Mouse (Mus musculus): ENCODE measurements at regions not wholly inside any gene's neighbourhood (a gene's known extent, or its start where the extent isn't known, plus 50 kb on each side); places are given as distances from the start of the nearest gene placed in this dataset.

GRCm38 (mm10) chr5:74943737-74944403 is 100.7 kb downstream of the Chic2 start:
- DNase-seq: peak; percentile 75 to 87
- intact Hi-C loops (cut with DNase I): loop anchor here (10.0 kb wide), 2 partner anchors 509 to 629 kb away; no protein-coding TSS in a partner anchor

- DNase-seq: peak in 1 of 2 experiments; percentile 27
- intact Hi-C loops (cut with DNase I): loop anchor here (10.0 kb wide), 2 partner anchors 507 to 627 kb away; no protein-coding TSS in a partner anchor
Measured at GRCm38 (mm10) chr5:74941426-74941825, 103.1 kb downstream of the Chic2 start.

- DNase-seq: no peak
- intact Hi-C loops (cut with DNase I): no loop called here
Measured at GRCm38 (mm10) chr5:74937416-74937940, 107.1 kb downstream of the Chic2 start.

- intact Hi-C loops (cut with DNase I): no loop called here
- DNase-seq: no peak
Measured at GRCm38 (mm10) chr5:74936087-74936486, 108.5 kb downstream of the Chic2 start.

- DNase-seq: no peak
Measured at GRCm38 (mm10) chr5:74935676-74936075, 108.9 kb downstream of the Chic2 start.

GRCm38 (mm10) chr5:74933276-74933675 is 111.3 kb downstream of the Chic2 start:
- intact Hi-C loops (cut with DNase I): no loop called here
- DNase-seq: no peak

More at GRCm38 (mm10) chr5:74935676-74936075, 108.9 kb downstream of the Chic2 start:
- intact Hi-C loops (cut with DNase I): no loop called here

GRCm38 (mm10) chr5:74932206-74932605 is 112.4 kb downstream of the Chic2 start:
- intact Hi-C loops (cut with DNase I): no loop called here

GRCm38 (mm10) chr5:74931765-74932164 is 112.8 kb downstream of the Chic2 start:
- DNase-seq: no peak
- intact Hi-C loops (cut with DNase I): no loop called here

More at GRCm38 (mm10) chr5:74932206-74932605, 112.4 kb downstream of the Chic2 start:
- DNase-seq: no peak

- intact Hi-C loops (cut with DNase I): no loop called here
- DNase-seq: no peak
Measured at GRCm38 (mm10) chr5:74927543-74927942, 117.0 kb downstream of the Chic2 start.

- intact Hi-C loops (cut with DNase I): no loop called here
- no peak for DNase-seq
Measured at GRCm38 (mm10) chr5:74925769-74926168, 118.8 kb downstream of the Chic2 start.

- DNase-seq: no peak
- intact Hi-C loops (cut with DNase I): no loop called here
Measured at GRCm38 (mm10) chr5:74924031-74924533, 120.5 kb downstream of the Chic2 start.

GRCm38 (mm10) chr5:74923337-74923736 is 121.2 kb downstream of the Chic2 start:
- DNase-seq: no peak
- intact Hi-C loops (cut with DNase I): no loop called here

- no peak for DNase-seq
Measured at GRCm38 (mm10) chr5:74922881-74923280, 121.7 kb downstream of the Chic2 start.

GRCm38 (mm10) chr5:74920939-74921338 is 123.6 kb downstream of the Chic2 start:
- intact Hi-C loops (cut with DNase I): no loop called here
- no peak for DNase-seq

More at GRCm38 (mm10) chr5:74922881-74923280, 121.7 kb downstream of the Chic2 start:
- intact Hi-C loops (cut with DNase I): no loop called here

GRCm38 (mm10) chr5:74920490-74920889 is 124.1 kb downstream of the Chic2 start:
- no peak for DNase-seq
- intact Hi-C loops (cut with DNase I): no loop called here

- intact Hi-C loops (cut with DNase I): no loop called here
- DNase-seq: no peak
Measured at GRCm38 (mm10) chr5:74905504-74906061, 139.0 kb downstream of the Chic2 start.

GRCm38 (mm10) chr5:74904927-74905503 is 139.6 kb downstream of the Chic2 start:
- DNase-seq: no peak
- intact Hi-C loops (cut with DNase I): no loop called here

GRCm38 (mm10) chr5:74904327-74904726 is 140.2 kb downstream of the Chic2 start:
- no peak for DNase-seq
- intact Hi-C loops (cut with DNase I): no loop called here

GRCm38 (mm10) chr5:74903711-74904110 is 140.9 kb downstream of the Chic2 start:
- no peak for DNase-seq
- intact Hi-C loops (cut with DNase I): no loop called here

- intact Hi-C loops (cut with DNase I): no loop called here
- DNase-seq: no peak
Measured at GRCm38 (mm10) chr5:74897133-74897532, 147.4 kb downstream of the Chic2 start.

GRCm38 (mm10) chr5:74893276-74893675 is 151.3 kb downstream of the Chic2 start:
- DNase-seq: no peak
- intact Hi-C loops (cut with DNase I): no loop called here
